Mouse (Mus musculus): ENCODE results near the gene Stox2.
A peak's percentile ranks its signal among the peaks of the same experiment; 100 is the strongest.

Stox2 gene

DNA sequence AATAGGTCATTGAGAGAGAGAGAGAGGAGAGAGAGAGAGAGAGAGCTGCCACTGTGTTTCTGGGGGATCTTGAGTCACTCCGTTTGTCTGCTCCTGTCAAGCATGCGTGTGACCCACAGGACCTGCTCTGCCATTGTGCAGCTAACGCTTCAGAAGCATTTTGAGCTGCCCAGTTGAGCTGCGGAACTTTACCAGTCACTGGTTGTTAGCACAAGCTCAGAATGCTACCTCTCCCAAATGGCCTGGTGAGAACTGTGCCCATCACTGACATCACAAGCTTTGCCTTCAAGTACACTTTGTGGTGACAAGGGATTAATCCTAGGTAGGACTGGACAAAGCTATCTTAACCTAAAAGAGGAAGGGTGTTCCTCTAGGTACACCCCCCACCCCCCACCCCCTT lies 263.9 kb downstream of the Stox2 start:
- DNase-seq (ENCODE audit: low spot score): no peak

DNA sequence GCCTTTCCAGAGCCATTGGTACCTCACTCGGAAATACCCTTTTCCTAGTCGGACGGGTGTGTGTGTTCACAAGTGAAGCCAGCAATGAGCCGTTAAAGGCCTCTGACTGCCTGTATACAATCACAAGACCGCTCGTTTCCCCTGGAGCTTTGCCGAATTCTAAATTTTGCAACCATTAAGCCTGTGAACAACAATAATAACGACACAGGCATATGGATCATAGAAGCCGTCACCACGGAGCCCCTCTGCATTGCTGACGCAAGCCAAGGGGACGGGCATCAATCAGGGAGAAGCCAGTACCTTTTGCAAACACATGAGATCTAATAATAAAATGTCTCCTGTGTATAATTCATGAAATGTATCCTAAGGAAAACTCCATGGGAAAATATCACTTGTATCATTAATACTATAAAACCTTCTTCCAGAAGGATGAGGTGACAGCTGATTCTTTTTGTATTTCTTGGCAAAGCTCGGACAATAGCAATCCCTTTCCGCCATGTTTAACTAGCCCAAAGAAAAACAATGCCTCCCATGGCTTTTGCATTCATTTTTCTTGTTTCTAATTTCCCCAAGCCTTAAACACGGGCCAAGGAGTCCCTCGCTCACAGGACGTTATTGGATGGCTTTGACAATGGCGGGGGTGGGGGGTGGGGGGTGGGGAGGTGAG lies 265.0 kb downstream of the Stox2 start:
- DNase-seq (ENCODE audit: low spot score): no peak

GRCm38 (mm10) chr8:47180181-47180580 lies 266.0 kb downstream of the Stox2 start:
- DNase-seq (ENCODE audit: low spot score): no peak

- no peak for DNase-seq (ENCODE audit: low spot score)
Measured at GRCm38 (mm10) chr8:47178785-47179184, 267.4 kb downstream of the Stox2 start.

DNA sequence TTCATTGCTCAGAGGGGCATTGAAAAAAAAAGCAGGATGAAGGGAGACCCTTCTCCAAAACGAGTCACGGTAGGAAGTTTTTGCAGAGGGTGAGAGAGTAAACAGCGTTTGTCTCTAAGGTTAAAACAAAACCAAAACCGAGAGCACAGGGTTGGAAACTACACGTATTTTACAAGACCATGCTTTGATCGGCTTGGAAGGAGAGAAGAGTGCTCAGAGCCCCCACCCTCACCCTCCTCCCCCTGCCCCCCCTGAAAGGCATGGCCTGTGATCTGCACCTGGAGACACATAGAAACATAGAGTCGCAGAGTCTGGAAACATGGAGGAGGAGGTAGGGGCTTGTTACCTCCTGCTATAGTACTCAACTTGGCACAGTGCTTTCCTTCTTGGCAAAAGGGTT lies 272.3 kb downstream of the Stox2 start:
- DNase-seq (ENCODE audit: low spot score): no peak

- DNase-seq (ENCODE audit: low spot score): no peak
Measured at GRCm38 (mm10) chr8:47172848-47173247, 273.3 kb downstream of the Stox2 start.

GRCm38 (mm10) chr8:47160688-47161087 lies 285.5 kb downstream of the Stox2 start:
- peak; percentile 23 for DNase-seq (ENCODE audit: low spot score)

- DNase-seq (ENCODE audit: low spot score): no peak
Measured at GRCm38 (mm10) chr8:47154521-47154920, 291.6 kb downstream of the Stox2 start.

GRCm38 (mm10) chr8:47145258-47145657 lies 300.9 kb downstream of the Stox2 start:
- DNase-seq (ENCODE audit: low spot score): no peak

- DNase-seq (ENCODE audit: low spot score): no peak
Measured at GRCm38 (mm10) chr8:47136047-47136446, 310.1 kb downstream of the Stox2 start.

DNA sequence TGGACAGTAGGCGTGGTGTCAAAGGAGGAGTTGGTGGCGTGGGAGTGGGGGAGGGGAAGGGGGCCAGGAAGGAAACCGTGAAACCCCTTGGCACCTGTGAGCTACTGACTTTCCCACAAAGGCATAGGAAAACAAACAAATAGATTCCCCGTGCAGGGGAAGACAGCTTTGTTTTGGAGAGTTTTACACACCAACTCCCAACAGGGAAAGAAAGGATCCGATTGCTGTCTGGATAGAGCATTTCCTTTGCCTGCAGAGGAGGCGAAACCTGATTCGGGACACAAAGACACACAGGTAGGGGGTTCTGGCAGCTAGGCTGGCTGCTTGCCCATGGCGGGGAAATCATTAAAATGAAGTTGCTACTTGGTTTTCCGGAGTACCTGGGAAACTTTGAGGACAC lies 310.6 kb downstream of the Stox2 start:
- no peak for DNase-seq (ENCODE audit: low spot score)

GRCm38 (mm10) chr8:47134736-47135135 lies 311.4 kb downstream of the Stox2 start:
- no peak for DNase-seq (ENCODE audit: low spot score)

DNA sequence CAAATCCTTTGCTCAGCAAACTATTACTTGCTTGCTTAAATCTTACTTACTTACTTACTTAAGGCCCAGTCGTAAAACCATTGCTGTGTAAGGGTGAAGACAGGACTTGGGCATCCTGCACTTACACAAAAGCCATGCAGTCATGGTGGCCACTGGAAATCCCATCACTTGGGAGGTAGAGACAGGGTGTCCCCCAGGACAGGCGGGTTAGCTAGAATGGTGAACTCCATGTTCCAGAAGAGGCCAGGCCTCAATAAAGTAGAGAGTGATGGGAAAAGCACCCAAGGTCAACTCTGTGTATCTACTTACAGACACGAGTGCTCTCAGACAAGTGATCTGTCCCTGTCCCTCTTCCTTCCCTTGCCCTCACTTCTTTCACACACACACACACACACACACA lies 312.8 kb downstream of the Stox2 start:
- DNase-seq (ENCODE audit: low spot score): no peak

Measured in left cerebral cortex, adult 11 months (tissue).